Mouse (Mus musculus): Measurements from ENCODE around the gene Echdc3.

DNA sequence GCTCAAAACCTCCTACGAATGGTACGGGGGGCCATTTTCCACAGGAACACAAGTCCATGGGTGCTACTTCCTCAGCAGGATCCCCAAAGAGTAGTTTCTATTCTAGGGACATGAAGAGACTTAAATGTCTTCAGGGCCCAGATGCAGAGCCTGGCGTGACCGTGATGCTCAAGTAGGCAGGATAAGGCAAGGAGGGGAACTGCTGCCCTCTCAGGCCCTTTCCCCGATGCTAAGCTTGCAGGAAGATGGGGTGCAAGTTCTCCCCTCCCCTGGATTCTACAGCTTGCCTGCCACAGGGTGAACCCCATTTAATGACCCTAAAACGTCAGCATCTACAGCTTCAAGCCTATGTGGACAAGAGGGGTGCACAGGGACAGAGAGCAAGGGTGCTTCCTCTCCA, 22.8 kb downstream of the Echdc3 start:
- TF ChIP-seq EP300 (IDR thresholded peaks at IDR 0.05) (no peak), CTCF (IDR thresholded peaks at IDR 0.05) (no peak)
